Mouse (Mus musculus) neural tube, embryonic 14.5 days (tissue): Measurements from ENCODE around the gene Mnd1. TPM values are rescaled to one million over a fixed set of nuclear protein-coding genes. Genes with fewer than 3 reads are reported as not detected.

Experiments used
- ATAC-seq: fragments of 200-750 bp; cut with Nextera tagmentation; 2 replicates; pipeline ENCODE4 v1.8.0; 2017; ENCODE audit warnings: low read depth, mild to moderate bottlenecking, moderate TSS enrichment, moderate library complexity
- H3K27ac ChIP-seq: fragments of 300-500 bp; sonication (generic); 2 replicates; pipeline ENCODE4 v1.5.1; 2014; ENCODE audit warnings: low read depth, mild to moderate bottlenecking, control low read depth, low read length, moderate library complexity, mixed read lengths
- H3K27me3 ChIP-seq: fragments of 300-500 bp; sonication (generic); 2 replicates; pipeline ENCODE4 v1.6.1; 2014; ENCODE audit warnings: low read length; ENCODE audit not compliant: control insufficient read depth, insufficient read depth
- H3K36me3 ChIP-seq: fragments of 300-500 bp; sonication (generic); 2 replicates; pipeline ENCODE4 v1.6.1; 2014; ENCODE audit warnings: low read length, mixed read lengths; ENCODE audit not compliant: control insufficient read depth, insufficient read depth
- H3K4me1 ChIP-seq: fragments of 300-500 bp; sonication (generic); 2 replicates; pipeline ENCODE4 v1.6.1; 2014; ENCODE audit warnings: low read length; ENCODE audit not compliant: control insufficient read depth, insufficient read depth
- H3K4me2 ChIP-seq: fragments of 300-500 bp; sonication (generic); 2 replicates; pipeline ENCODE4 v1.6.1; 2014; ENCODE audit warnings: mild to moderate bottlenecking, low read depth, low read length, control low read depth
- H3K4me3 ChIP-seq: fragments of 300-500 bp; sonication (generic); 2 replicates; pipeline ENCODE4 v1.5.1; 2014; ENCODE audit warnings: low read depth, low read length, control low read depth, mixed read lengths
- H3K9ac ChIP-seq: fragments of 300-500 bp; sonication (generic); replicated peaks from 2 replicates; pipeline ENCODE4 v1.6.1; 2014; ENCODE audit warnings: low read depth, mild to moderate bottlenecking, control low read depth, low read length, mixed read lengths
- H3K9me3 ChIP-seq: fragments of 300-500 bp; sonication (generic); 2 replicates; pipeline ENCODE4 v1.6.1; 2016; ENCODE audit warnings: low read length; ENCODE audit not compliant: control insufficient read depth
- WGBS: fragments of 180-500 bp; shearing (Covaris S2); extraction: QIAGEN DNeasy Blood & Tissue Kit; methylation state at CpG from one replicate; pipeline ENCODE4 v1.1.7; 2014; 5-methylcytosine and 5-hydroxymethylcytosine counted together
- polyA plus RNA-seq: library from polyadenylated mRNA; unstranded; fragments of >200 nt; fragmentation: Nextera tagmentation; extraction: Ambion mirVana; gene quantifications from 2 replicates; pipeline ENCODE4 v1.2.1, GENCODE M21; 2014

The Mnd1 gene
- 0.95 and 1.2 TPM in 2 replicates for polyA plus RNA-seq

GRCm38 (mm10) chr3:84155558-84156006 is at the start of gene Mnd1:
TSS of gene Mnd1 (minus strand) at chr3:84155786.
- Histone ChIP-seq H3K27ac (no peak within 1 kb of the TSS), H3K27me3 (no peaks in the 10 kb centered on the region), H3K4me1 (no peaks in the 10 kb centered on the region), H3K36me3 (peaks cover 8% of the 10 kb centered on the region; the same call in 1 of the 2 replicates), H3K4me3 (peak within 1 kb of the TSS; percentile 48), H3K9ac (peak within 1 kb of the TSS; percentile 44), H3K9me3 (no peaks in the 10 kb centered on the region), H3K4me2 (peak within 1 kb of the TSS; percentile 96)
- ATAC-seq = peak; percentile 98
- under 1% methylated on average over 29 of the region's 29 CpGs for WGBS

GRCm38 (mm10) chr3:84204640-84205039 is 49.1 kb upstream of the Mnd1 start:
- H3K9ac ChIP-seq = no peak overlapping the region
- no peaks in the 10 kb centered on the region for H3K27me3 ChIP-seq
- H3K27ac ChIP-seq = no peak overlapping the region
- H3K4me2 ChIP-seq = no peak overlapping the region
- peaks cover 15% of the 10 kb centered on the region for H3K4me1 ChIP-seq
- H3K4me3 ChIP-seq = no peak overlapping the region
- peaks cover 42% of the 10 kb centered on the region for H3K36me3 ChIP-seq
- H3K9me3 ChIP-seq = no peaks in the 10 kb centered on the region
- WGBS = 84% methylated on average over 5 of the region's 5 CpGs
- ATAC-seq = no peak

- ATAC-seq = peak; percentile 89
- Histone ChIP-seq H3K27me3 (no peaks in the 10 kb centered on the region), H3K27ac (peak overlapping the region; percentile 70), H3K36me3 (peaks cover 18% of the 10 kb centered on the region; the same call in 1 of the 2 replicates), H3K9ac (no peak overlapping the region), H3K9me3 (no peaks in the 10 kb centered on the region), H3K4me1 (peaks cover 15% of the 10 kb centered on the region), H3K4me3 (no peak overlapping the region), H3K4me2 (no peak overlapping the region; the same call in 1 of the 2 replicates)
- WGBS = 26% methylated on average over 13 of the region's 13 CpGs
Measured at GRCm38 (mm10) chr3:84200559-84201420, 45.2 kb upstream of the Mnd1 start.

- H3K9me3 ChIP-seq = no peaks in the 10 kb centered on the region
- H3K9ac ChIP-seq = no peak overlapping the region
- H3K4me3 ChIP-seq = no peak overlapping the region
- no peak overlapping the region for H3K27ac ChIP-seq
- no peak for ATAC-seq
- H3K4me2 ChIP-seq = no peak overlapping the region
- H3K27me3 ChIP-seq = no peaks in the 10 kb centered on the region
- H3K36me3 ChIP-seq = peaks cover 10% of the 10 kb centered on the region; the same call in 1 of the 2 replicates
- 83% methylated on average over 9 of the region's 9 CpGs for WGBS
- H3K4me1 ChIP-seq = peaks cover 15% of the 10 kb centered on the region
Measured at GRCm38 (mm10) chr3:84199516-84199915, 43.9 kb upstream of the Mnd1 start.

- no peaks in the 10 kb centered on the region for H3K27me3 ChIP-seq
- no peak for ATAC-seq
- peaks cover 15% of the 10 kb centered on the region for H3K4me1 ChIP-seq
- H3K9ac ChIP-seq = no peak overlapping the region
- 96% methylated on average over 3 of the region's 3 CpGs for WGBS
- no peak overlapping the region for H3K4me3 ChIP-seq
- no peaks in the 10 kb centered on the region for H3K9me3 ChIP-seq
- H3K4me2 ChIP-seq = no peak overlapping the region
- H3K27ac ChIP-seq = no peak overlapping the region
- H3K36me3 ChIP-seq = peaks cover 9% of the 10 kb centered on the region
Measured at GRCm38 (mm10) chr3:84198229-84198628, 42.6 kb upstream of the Mnd1 start.

GRCm38 (mm10) chr3:84193881-84194280 is 38.3 kb upstream of the Mnd1 start:
- no peaks in the 10 kb centered on the region for H3K27me3 ChIP-seq
- peaks cover 18% of the 10 kb centered on the region for H3K36me3 ChIP-seq
- H3K27ac ChIP-seq = no peak overlapping the region
- no peak overlapping the region for H3K4me3 ChIP-seq
- ATAC-seq = no peak
- H3K9ac ChIP-seq = no peak overlapping the region
- H3K4me1 ChIP-seq = peaks cover 7% of the 10 kb centered on the region; the same call in 1 of the 2 replicates
- H3K4me2 ChIP-seq = no peak overlapping the region
- H3K9me3 ChIP-seq = no peaks in the 10 kb centered on the region
- 63% methylated on average over 4 of the region's 4 CpGs for WGBS

- WGBS = 50% methylated on average over 21 of the region's 21 CpGs
Measured at GRCm38 (mm10) chr3:84191141-84191881, 35.7 kb upstream of the Mnd1 start.

GRCm38 (mm10) chr3:84190513-84191061 is 35.0 kb upstream of the Mnd1 start:
- Histone ChIP-seq H3K9ac (0 out of 2 replicates have a peak overlapping the region, but pooled peaks have one; percentile 3), H3K4me2 (0 out of 2 replicates have a peak overlapping the region, but pooled peaks have one; percentile 7), H3K36me3 (peaks cover 18% of the 10 kb centered on the region), H3K27ac (no peak overlapping the region), H3K4me1 (peaks cover 7% of the 10 kb centered on the region; the same call in 1 of the 2 replicates), H3K4me3 (no peak overlapping the region), H3K27me3 (no peaks in the 10 kb centered on the region), H3K9me3 (no peaks in the 10 kb centered on the region)
- ATAC-seq = peak; percentile 57; the same call in 1 of the 2 replicates
- WGBS = 16% methylated on average over 41 of the region's 41 CpGs

More at GRCm38 (mm10) chr3:84191141-84191881, 35.7 kb upstream of the Mnd1 start:
- H3K27me3 ChIP-seq = no peaks in the 10 kb centered on the region
- H3K4me2 ChIP-seq = no peak overlapping the region
- peaks cover 18% of the 10 kb centered on the region for H3K36me3 ChIP-seq
- peak; percentile 25; the same call in 1 of the 2 replicates for ATAC-seq
- no peak overlapping the region for H3K27ac ChIP-seq
- H3K9me3 ChIP-seq = no peaks in the 10 kb centered on the region
- no peak overlapping the region for H3K9ac ChIP-seq
- H3K4me3 ChIP-seq = no peak overlapping the region
- H3K4me1 ChIP-seq = peaks cover 7% of the 10 kb centered on the region; the same call in 1 of the 2 replicates
